Mouse (Mus musculus): ENCODE measurements around the gene Ugt8a. TPM values are rescaled to one million over a fixed set of nuclear protein-coding genes. Genes with fewer than 3 reads are reported as not detected.

Ugt8a gene
- 2.9 and 3.2 TPM in 2 replicates for polyA plus RNA-seq (2012; rRNA removed)

DNA sequence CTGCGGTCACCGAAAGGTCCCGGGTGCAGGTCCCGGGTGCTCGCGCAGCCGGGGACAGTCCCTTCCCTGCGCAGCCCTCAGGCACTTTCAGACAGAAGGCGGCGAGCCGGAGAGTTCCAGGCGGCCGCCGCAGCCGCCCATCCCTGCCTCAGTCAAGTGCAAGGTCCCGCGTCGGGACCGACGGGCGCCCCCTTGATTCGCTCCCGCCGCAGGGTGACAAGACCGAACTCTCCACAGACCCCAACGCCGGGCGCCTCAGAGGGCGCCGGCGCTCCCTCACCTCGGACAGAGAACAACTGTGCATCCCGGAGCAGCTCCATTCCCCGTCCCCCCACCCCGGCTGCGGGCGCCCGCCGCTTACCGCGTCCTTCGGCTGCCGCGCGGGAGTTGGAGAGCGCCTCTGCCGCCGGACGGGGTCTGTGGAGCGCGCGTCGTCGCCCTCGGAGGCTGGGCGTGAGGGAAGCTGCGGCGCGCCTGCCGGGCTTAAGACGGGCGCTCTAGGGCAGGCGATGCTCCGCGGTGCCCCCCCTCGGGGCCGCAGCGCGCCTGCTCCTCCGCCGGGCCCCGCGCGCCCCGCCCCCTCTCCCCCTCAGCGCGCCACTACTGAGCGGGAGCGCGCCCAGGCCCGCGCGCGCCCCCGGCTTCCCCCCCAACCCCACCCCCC, at the start of gene Ugt8a:
Gene Ugt8a, minus strand, starts transcription at position 528 of the 664 bp plus-strand sequence.

Measured in central nervous system, embryonic 14 days (tissue).